Mouse (Mus musculus): ENCODE measurements at regions not wholly inside any gene's neighbourhood (a gene's known extent, or its start where the extent isn't known, plus 50 kb on each side); places are given as distances from the start of the nearest gene placed in this dataset.

GRCm38 (mm10) chr13:102113941-102114340 lies 345.9 kb upstream of the Pik3r1 start:
- 88% methylated on average over 5 of the region's 5 CpGs for WGBS (ENCODE audit: insufficient replicate concordance)
- Histone ChIP-seq H3K27ac (ENCODE audit: low read depth, low read length) (no peak overlapping the region), H3K4me1 (ENCODE audit: control insufficient read depth, insufficient read depth, low read length) (no peaks in the 10 kb centered on the region)

GRCm38 (mm10) chr13:102122341-102122740 lies 354.3 kb upstream of the Pik3r1 start:
- Histone ChIP-seq H3K9me3 (replicated peaks; ENCODE audit: control insufficient read depth, low read length) (no peaks in the 10 kb centered on the region), H3K27me3 (ENCODE audit: control insufficient read depth, insufficient read depth, low read length) (no peaks in the 10 kb centered on the region), H3K4me1 (ENCODE audit: control insufficient read depth, insufficient read depth, low read length) (no peaks in the 10 kb centered on the region), H3K27ac (ENCODE audit: low read depth, low read length) (no peak overlapping the region), H3K4me2 (no peak overlapping the region), H3K36me3 (ENCODE audit: control insufficient read depth, insufficient read depth, low read length) (no peaks in the 10 kb centered on the region), H3K4me3 (ENCODE audit: low read depth, low read length) (no peak overlapping the region), H3K9ac (ENCODE audit: low read depth, low read length) (no peak overlapping the region)
- WGBS (ENCODE audit: insufficient replicate concordance) = 83% methylated on average over 6 of the region's 6 CpGs
- no peak for ATAC-seq (replicated peaks; ENCODE audit: insufficient number of reproducible peaks, low FRiP score, low TSS enrichment)

More at GRCm38 (mm10) chr13:102113941-102114340, 345.9 kb upstream of the Pik3r1 start:
- H3K27me3 ChIP-seq (ENCODE audit: control insufficient read depth, insufficient read depth, low read length) = no peaks in the 10 kb centered on the region
- no peaks in the 10 kb centered on the region for H3K9me3 ChIP-seq (replicated peaks; ENCODE audit: control insufficient read depth, low read length)
- no peak for ATAC-seq (replicated peaks; ENCODE audit: insufficient number of reproducible peaks, low FRiP score, low TSS enrichment)
- no peaks in the 10 kb centered on the region for H3K36me3 ChIP-seq (ENCODE audit: control insufficient read depth, insufficient read depth, low read length)
- H3K4me2 ChIP-seq = no peak overlapping the region
- no peak overlapping the region for H3K4me3 ChIP-seq (ENCODE audit: low read depth, low read length)
- no peak overlapping the region for H3K9ac ChIP-seq (ENCODE audit: low read depth, low read length)

- ATAC-seq (replicated peaks; ENCODE audit: insufficient number of reproducible peaks, low FRiP score, low TSS enrichment) = no peak
- no peak overlapping the region for H3K27ac ChIP-seq (ENCODE audit: low read depth, low read length)
- no peak overlapping the region for H3K4me3 ChIP-seq (ENCODE audit: low read depth, low read length)
- WGBS (ENCODE audit: insufficient replicate concordance) = 68% methylated on average over 4 of the region's 4 CpGs
- no peaks in the 10 kb centered on the region for H3K27me3 ChIP-seq (ENCODE audit: control insufficient read depth, insufficient read depth, low read length)
- no peak overlapping the region for H3K9ac ChIP-seq (ENCODE audit: low read depth, low read length)
- no peaks in the 10 kb centered on the region for H3K36me3 ChIP-seq (ENCODE audit: control insufficient read depth, insufficient read depth, low read length)
- H3K4me2 ChIP-seq = no peak overlapping the region
- H3K9me3 ChIP-seq (replicated peaks; ENCODE audit: control insufficient read depth, low read length) = no peaks in the 10 kb centered on the region
- H3K4me1 ChIP-seq (ENCODE audit: control insufficient read depth, insufficient read depth, low read length) = no peaks in the 10 kb centered on the region
These were observed 360.0 kb upstream of the Pik3r1 start for GRCm38 (mm10) chr13:102127933-102128430.

GRCm38 (mm10) chr13:102131459-102131858 lies 363.4 kb upstream of the Pik3r1 start:
- no peaks in the 10 kb centered on the region for H3K4me1 ChIP-seq (ENCODE audit: control insufficient read depth, insufficient read depth, low read length)
- no peak overlapping the region for H3K4me3 ChIP-seq (ENCODE audit: low read depth, low read length)
- H3K27me3 ChIP-seq (ENCODE audit: control insufficient read depth, insufficient read depth, low read length) = no peaks in the 10 kb centered on the region
- H3K27ac ChIP-seq (ENCODE audit: low read depth, low read length) = no peak overlapping the region
- no peaks in the 10 kb centered on the region for H3K36me3 ChIP-seq (ENCODE audit: control insufficient read depth, insufficient read depth, low read length)
- H3K4me2 ChIP-seq = no peak overlapping the region
- WGBS (ENCODE audit: insufficient replicate concordance) = 93% methylated on average over 2 of the region's 2 CpGs
- no peak overlapping the region for H3K9ac ChIP-seq (ENCODE audit: low read depth, low read length)
- no peak for ATAC-seq (replicated peaks; ENCODE audit: insufficient number of reproducible peaks, low FRiP score, low TSS enrichment)
- no peaks in the 10 kb centered on the region for H3K9me3 ChIP-seq (replicated peaks; ENCODE audit: control insufficient read depth, low read length)

GRCm38 (mm10) chr13:102132154-102132553 lies 364.1 kb upstream of the Pik3r1 start:
- Histone ChIP-seq H3K36me3 (ENCODE audit: control insufficient read depth, insufficient read depth, low read length) (no peaks in the 10 kb centered on the region), H3K9ac (ENCODE audit: low read depth, low read length) (no peak overlapping the region)
- 68% methylated on average over 5 of the region's 5 CpGs for WGBS (ENCODE audit: insufficient replicate concordance)

GRCm38 (mm10) chr13:102132696-102133095 lies 364.7 kb upstream of the Pik3r1 start:
- no peak overlapping the region for H3K4me2 ChIP-seq
- no peaks in the 10 kb centered on the region for H3K4me1 ChIP-seq (ENCODE audit: control insufficient read depth, insufficient read depth, low read length)
- no peaks in the 10 kb centered on the region for H3K27me3 ChIP-seq (ENCODE audit: control insufficient read depth, insufficient read depth, low read length)
- H3K27ac ChIP-seq (ENCODE audit: low read depth, low read length) = no peak overlapping the region
- H3K4me3 ChIP-seq (ENCODE audit: low read depth, low read length) = no peak overlapping the region
- H3K9me3 ChIP-seq (replicated peaks; ENCODE audit: control insufficient read depth, low read length) = no peaks in the 10 kb centered on the region
- ATAC-seq (replicated peaks; ENCODE audit: insufficient number of reproducible peaks, low FRiP score, low TSS enrichment) = no peak
- WGBS (ENCODE audit: insufficient replicate concordance) = 52% methylated on average over 2 of the region's 2 CpGs
- H3K36me3 ChIP-seq (ENCODE audit: control insufficient read depth, insufficient read depth, low read length) = no peaks in the 10 kb centered on the region
- H3K9ac ChIP-seq (ENCODE audit: low read depth, low read length) = no peak overlapping the region

More at GRCm38 (mm10) chr13:102132154-102132553, 364.1 kb upstream of the Pik3r1 start:
- H3K4me2 ChIP-seq = no peak overlapping the region
- H3K27me3 ChIP-seq (ENCODE audit: control insufficient read depth, insufficient read depth, low read length) = no peaks in the 10 kb centered on the region
- no peaks in the 10 kb centered on the region for H3K4me1 ChIP-seq (ENCODE audit: control insufficient read depth, insufficient read depth, low read length)
- H3K9me3 ChIP-seq (replicated peaks; ENCODE audit: control insufficient read depth, low read length) = no peaks in the 10 kb centered on the region
- H3K4me3 ChIP-seq (ENCODE audit: low read depth, low read length) = no peak overlapping the region
- H3K27ac ChIP-seq (ENCODE audit: low read depth, low read length) = no peak overlapping the region
- ATAC-seq (replicated peaks; ENCODE audit: insufficient number of reproducible peaks, low FRiP score, low TSS enrichment) = no peak

- Histone ChIP-seq H3K4me3 (ENCODE audit: low read depth, low read length) (no peak overlapping the region), H3K27me3 (ENCODE audit: control insufficient read depth, insufficient read depth, low read length) (no peaks in the 10 kb centered on the region), H3K36me3 (ENCODE audit: control insufficient read depth, insufficient read depth, low read length) (no peaks in the 10 kb centered on the region), H3K4me2 (no peak overlapping the region), H3K9me3 (replicated peaks; ENCODE audit: control insufficient read depth, low read length) (no peaks in the 10 kb centered on the region), H3K4me1 (ENCODE audit: control insufficient read depth, insufficient read depth, low read length) (no peaks in the 10 kb centered on the region), H3K9ac (ENCODE audit: low read depth, low read length) (no peak overlapping the region), H3K27ac (ENCODE audit: low read depth, low read length) (no peak overlapping the region)
- no peak for ATAC-seq (replicated peaks; ENCODE audit: insufficient number of reproducible peaks, low FRiP score, low TSS enrichment)
These were observed 367.2 kb upstream of the Pik3r1 start for GRCm38 (mm10) chr13:102135210-102135609.

- no peak overlapping the region for H3K4me2 ChIP-seq
- no peaks in the 10 kb centered on the region for H3K36me3 ChIP-seq (ENCODE audit: control insufficient read depth, insufficient read depth, low read length)
- no peak overlapping the region for H3K27ac ChIP-seq (ENCODE audit: low read depth, low read length)
- H3K4me1 ChIP-seq (ENCODE audit: control insufficient read depth, insufficient read depth, low read length) = no peaks in the 10 kb centered on the region
- WGBS (ENCODE audit: insufficient replicate concordance) = 87% methylated on average over 7 of the region's 7 CpGs
- no peaks in the 10 kb centered on the region for H3K27me3 ChIP-seq (ENCODE audit: control insufficient read depth, insufficient read depth, low read length)
- no peak for ATAC-seq (replicated peaks; ENCODE audit: insufficient number of reproducible peaks, low FRiP score, low TSS enrichment)
- H3K9ac ChIP-seq (ENCODE audit: low read depth, low read length) = no peak overlapping the region
- no peak overlapping the region for H3K4me3 ChIP-seq (ENCODE audit: low read depth, low read length)
- H3K9me3 ChIP-seq (replicated peaks; ENCODE audit: control insufficient read depth, low read length) = no peaks in the 10 kb centered on the region
These were observed 375.0 kb upstream of the Pik3r1 start for GRCm38 (mm10) chr13:102142986-102143385.

- Histone ChIP-seq H3K9me3 (replicated peaks; ENCODE audit: control insufficient read depth, low read length) (no peaks in the 10 kb centered on the region), H3K4me1 (ENCODE audit: control insufficient read depth, insufficient read depth, low read length) (no peaks in the 10 kb centered on the region), H3K27me3 (ENCODE audit: control insufficient read depth, insufficient read depth, low read length) (no peaks in the 10 kb centered on the region), H3K4me3 (ENCODE audit: low read depth, low read length) (no peak overlapping the region), H3K36me3 (ENCODE audit: control insufficient read depth, insufficient read depth, low read length) (no peaks in the 10 kb centered on the region), H3K4me2 (no peak overlapping the region), H3K27ac (ENCODE audit: low read depth, low read length) (no peak overlapping the region), H3K9ac (ENCODE audit: low read depth, low read length) (no peak overlapping the region)
- 76% methylated on average over 2 of the region's 2 CpGs for WGBS (ENCODE audit: insufficient replicate concordance)
- ATAC-seq (replicated peaks; ENCODE audit: insufficient number of reproducible peaks, low FRiP score, low TSS enrichment) = no peak
These were observed 375.8 kb upstream of the Pik3r1 start for GRCm38 (mm10) chr13:102143848-102144247.
